Mouse (Mus musculus): ENCODE results near the gene Rfx4. TPM values are rescaled to one million over a fixed set of nuclear protein-coding genes. Genes with fewer than 3 reads are reported as not detected.

The Rfx4 gene
- under 1 TPM; 0.07 to 0.19 TPM for total RNA-seq (2021)
- long read RNA-seq, experiment 1 = 0 reads
- long read RNA-seq, experiment 2 = 0 reads

- intact Hi-C loops (cut with DNase I) = no loop called here
These were observed at the start of gene Rfx4 for GRCm38 (mm10) chr10:84755786-84756203. Gene Rfx4 (plus strand): TSS chr10:84756062.

DNA sequence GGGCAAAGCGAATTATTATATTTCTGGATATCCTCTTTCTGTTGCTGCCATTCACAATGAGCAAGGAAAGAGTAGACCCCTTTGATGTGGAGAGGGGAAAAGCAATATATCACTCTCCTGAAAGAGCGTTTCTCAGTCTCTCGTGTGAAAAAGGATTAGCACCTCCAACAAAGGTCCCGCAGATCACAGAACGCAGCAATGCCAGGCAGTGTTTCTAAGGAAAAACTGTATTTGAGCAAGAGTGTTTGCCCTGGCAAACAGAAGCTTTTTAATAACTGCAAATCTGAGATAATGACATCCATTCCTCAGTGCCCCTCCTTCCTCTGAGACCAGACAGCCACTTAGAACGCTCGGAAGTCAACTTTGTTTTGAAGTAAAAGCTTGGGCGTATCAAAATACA, 49.3 kb upstream of the Rfx4 start:
- intact Hi-C loops (cut with DNase I) = loop anchor here (5.0 kb wide), 1 partner anchor 281 kb away; no protein-coding TSS in a partner anchor
- no peak for DNase-seq

More at GRCm38 (mm10) chr10:84755786-84756203, at the start of gene Rfx4:
- DNase-seq = no peak

- intact Hi-C loops (cut with DNase I) = loop anchor here (5.0 kb wide), 1 partner anchor 280 kb away; no protein-coding TSS in a partner anchor
- DNase-seq = no peak
These were observed 48.6 kb upstream of the Rfx4 start for GRCm38 (mm10) chr10:84707226-84707625.

GRCm38 (mm10) chr10:84707752-84708530, 47.9 kb upstream of the Rfx4 start:
- DNase-seq = no peak
- intact Hi-C loops (cut with DNase I) = loop anchor here (5.0 kb wide), 1 partner anchor 279 kb away; no protein-coding TSS in a partner anchor

DNA sequence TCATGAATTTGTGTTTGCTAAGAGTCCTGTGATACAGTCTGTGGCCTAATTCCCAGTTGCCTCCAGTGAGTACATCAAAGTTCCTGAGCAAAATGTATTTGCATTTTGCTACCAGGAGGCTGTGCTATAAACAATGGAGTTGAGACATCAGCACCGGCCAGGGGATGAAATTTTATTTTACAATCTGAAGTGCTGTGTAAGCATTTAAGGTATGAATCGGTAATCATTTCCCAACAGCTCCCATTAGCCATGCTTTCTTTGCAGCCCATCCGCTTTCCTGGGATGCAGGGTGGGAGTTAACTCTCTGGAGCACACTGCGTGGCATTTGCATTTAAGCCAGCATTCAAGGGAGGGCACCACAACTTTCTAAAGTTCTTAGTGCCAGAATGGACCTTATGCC, 45.7 kb upstream of the Rfx4 start:
- intact Hi-C loops (cut with DNase I) = loop anchor here (2.0 kb wide), 1 partner anchor 335 kb away; no protein-coding TSS in a partner anchor
- no peak for DNase-seq

GRCm38 (mm10) chr10:84710827-84711226, 45.0 kb upstream of the Rfx4 start:
- intact Hi-C loops (cut with DNase I) = loop anchor here (2.0 kb wide), 1 partner anchor 334 kb away; no protein-coding TSS in a partner anchor
- no peak for DNase-seq

- no peak for DNase-seq
- intact Hi-C loops (cut with DNase I) = loop anchor here (2.0 kb wide), 1 partner anchor 333 kb away; no protein-coding TSS in a partner anchor
These were observed 44.4 kb upstream of the Rfx4 start for GRCm38 (mm10) chr10:84711479-84711878.

GRCm38 (mm10) chr10:84711940-84712339, 43.9 kb upstream of the Rfx4 start:
- intact Hi-C loops (cut with DNase I) = loop anchor here (2.0 kb wide), 1 partner anchor 333 kb away; no protein-coding TSS in a partner anchor
- no peak for DNase-seq

DNA sequence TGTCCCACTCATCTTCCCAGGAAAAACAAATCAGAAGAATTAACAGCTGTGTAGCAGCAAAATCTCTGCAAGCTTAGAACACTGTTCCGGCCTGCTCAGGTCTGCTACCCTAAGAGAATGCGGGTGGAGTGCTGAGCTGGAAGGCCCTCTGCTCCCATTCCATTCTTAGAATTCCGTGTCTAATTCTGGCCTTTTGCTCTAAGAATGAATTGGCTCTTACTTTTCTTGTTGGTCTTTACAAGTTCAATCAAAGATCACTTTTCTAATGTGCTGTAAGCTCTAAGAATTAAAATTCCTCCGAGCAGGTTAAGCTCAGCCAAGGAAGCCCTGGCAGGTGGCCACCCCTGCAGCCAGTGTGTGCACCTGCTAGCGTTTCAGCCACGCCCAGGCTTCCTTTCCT, 43.3 kb upstream of the Rfx4 start:
- intact Hi-C loops (cut with DNase I) = no loop called here

GRCm38 (mm10) chr10:84713043-84713442, 42.8 kb upstream of the Rfx4 start:
- no peak for DNase-seq
- intact Hi-C loops (cut with DNase I) = no loop called here

More for the DNA sequence above, 43.3 kb upstream of the Rfx4 start:
- DNase-seq = peak in 1 of 2 experiments; percentile 34

GRCm38 (mm10) chr10:84715639-84716038, 40.2 kb upstream of the Rfx4 start:
- intact Hi-C loops (cut with DNase I) = no loop called here
- no peak for DNase-seq

DNA sequence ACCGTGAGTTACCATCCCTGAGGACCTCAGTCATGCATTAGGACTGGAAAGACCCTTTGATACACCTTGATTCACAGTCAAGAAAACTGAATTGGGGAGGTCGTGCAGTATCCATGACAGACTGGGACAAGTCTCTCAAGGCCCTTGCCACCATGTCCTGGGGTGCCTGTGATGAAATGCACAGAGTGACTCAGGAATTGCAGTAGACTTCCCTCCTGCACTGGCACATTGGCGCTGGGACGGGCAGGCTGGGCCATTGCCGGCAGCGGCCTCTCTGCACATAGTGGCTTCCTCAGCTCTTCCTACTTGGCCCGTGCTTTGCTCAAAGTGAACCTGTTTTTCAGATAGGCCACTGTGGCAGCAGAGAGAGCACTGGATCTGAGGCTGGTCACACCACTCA, 39.3 kb upstream of the Rfx4 start:
- intact Hi-C loops (cut with DNase I) = no loop called here
- no peak for DNase-seq

GRCm38 (mm10) chr10:84722711-84723110, 33.2 kb upstream of the Rfx4 start:
- no peak for DNase-seq
- intact Hi-C loops (cut with DNase I) = no loop called here

DNA sequence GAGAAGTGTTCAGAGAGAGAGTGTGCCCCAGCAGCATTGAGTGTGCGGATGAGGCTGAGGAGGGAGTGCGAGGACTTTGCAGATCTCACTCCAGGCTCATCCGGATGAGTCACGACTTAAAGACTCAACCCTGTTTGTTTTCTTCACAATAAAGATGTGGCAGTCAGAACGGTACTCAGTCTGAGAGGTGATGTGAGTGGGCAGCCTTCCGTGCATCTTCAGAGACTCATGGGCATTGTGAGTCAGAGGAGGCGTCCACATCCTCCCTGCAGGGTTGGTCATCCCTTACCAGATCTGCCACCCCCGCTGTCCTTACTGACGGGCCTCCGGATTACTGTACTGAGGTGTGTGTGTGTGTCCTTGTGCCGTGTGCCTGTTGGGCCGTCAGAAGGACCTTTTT, 28.9 kb upstream of the Rfx4 start:
- DNase-seq = no peak
- intact Hi-C loops (cut with DNase I) = no loop called here

GRCm38 (mm10) chr10:84727760-84728159, 28.1 kb upstream of the Rfx4 start:
- intact Hi-C loops (cut with DNase I) = no loop called here
- no peak for DNase-seq

GRCm38 (mm10) chr10:84730078-84730477, 25.8 kb upstream of the Rfx4 start:
- DNase-seq = no peak
- intact Hi-C loops (cut with DNase I) = no loop called here

GRCm38 (mm10) chr10:84730956-84731355, 24.9 kb upstream of the Rfx4 start:
- intact Hi-C loops (cut with DNase I) = no loop called here
- no peak for DNase-seq

GRCm38 (mm10) chr10:84733511-84733910, 22.4 kb upstream of the Rfx4 start:
- intact Hi-C loops (cut with DNase I) = no loop called here

GRCm38 (mm10) chr10:84754851-84755785, 744 bp upstream of the Rfx4 start:
- intact Hi-C loops (cut with DNase I) = no loop called here
- DNase-seq = peak; percentile 23 to 52

More at GRCm38 (mm10) chr10:84733511-84733910, 22.4 kb upstream of the Rfx4 start:
- DNase-seq = no peak

DNA sequence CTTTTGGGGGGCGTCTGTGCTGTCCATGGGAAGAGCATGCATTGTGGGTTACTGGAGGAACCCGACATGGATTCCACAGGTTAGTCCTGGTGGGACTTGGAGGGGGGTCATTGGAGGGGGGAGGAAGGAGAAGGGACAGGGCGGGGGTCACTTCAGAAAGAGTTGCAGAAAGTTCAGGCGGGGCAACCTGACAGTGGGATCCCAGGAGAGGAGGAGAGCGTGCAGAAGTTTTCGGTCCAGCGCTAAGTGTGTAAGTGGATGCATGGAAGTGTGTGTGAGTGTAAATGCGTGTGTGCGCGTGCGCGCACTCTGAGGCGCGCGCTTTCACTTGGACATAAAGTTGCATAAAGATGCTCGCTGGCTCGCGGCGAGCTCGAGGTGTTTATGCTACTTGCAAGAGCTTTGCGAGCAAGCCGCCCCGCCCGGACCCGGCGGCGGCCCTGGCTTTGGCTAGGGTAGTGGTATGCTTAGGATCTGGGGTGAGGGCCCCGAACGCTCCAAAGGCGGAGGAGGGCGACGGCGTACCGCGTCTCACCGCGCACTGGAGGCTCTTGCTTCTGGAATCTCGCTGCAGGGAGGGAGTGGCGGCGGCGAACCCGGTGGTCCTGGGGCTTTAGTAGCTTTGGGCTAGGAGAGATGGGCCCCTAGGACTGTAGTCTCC, 703 bp downstream of the Rfx4 start:
- no peak for DNase-seq
- intact Hi-C loops (cut with DNase I) = no loop called here

Measured in heart, postnatal 14 days (tissue).